Mouse (Mus musculus) intestine, embryonic 15.5 days (tissue): ENCODE results near the gene Kcnn3. TPM values are rescaled to one million over a fixed set of nuclear protein-coding genes. Genes with fewer than 3 reads are reported as not detected.

Experiments
- ATAC-seq: fragments of 200-750 bp; cut with Nextera tagmentation; 2 replicates; pipeline ENCODE4 v1.8.0; 2017; ENCODE audit warnings: moderate TSS enrichment, moderate library complexity
- H3K27ac ChIP-seq: fragments of 300-500 bp; sonication (generic); 2 replicates; pipeline ENCODE4 v1.5.1; 2015; ENCODE audit warnings: mild to moderate bottlenecking, inconsistent platforms
- H3K27me3 ChIP-seq: fragments of 300-500 bp; sonication (generic); replicated peaks from 2 replicates; pipeline ENCODE4 v1.6.1; 2015; ENCODE audit warnings: inconsistent platforms
- H3K36me3 ChIP-seq: fragments of 300-500 bp; sonication (generic); 2 replicates; pipeline ENCODE4 v1.6.1; 2015; ENCODE audit warnings: inconsistent platforms
- H3K4me1 ChIP-seq: fragments of 300-500 bp; sonication (generic); replicated peaks from 2 replicates; pipeline ENCODE4 v1.6.1; 2015; ENCODE audit warnings: inconsistent platforms
- H3K4me2 ChIP-seq: fragments of 300-500 bp; sonication (generic); replicated peaks from 2 replicates; pipeline ENCODE4 v1.6.1; 2015; ENCODE audit warnings: mild to moderate bottlenecking, inconsistent platforms
- H3K4me3 ChIP-seq: fragments of 300-500 bp; sonication (generic); replicated peaks from 2 replicates; pipeline ENCODE4 v1.5.1; 2015; ENCODE audit warnings: inconsistent platforms
- H3K9ac ChIP-seq: fragments of 300-500 bp; sonication (generic); 2 replicates; pipeline ENCODE4 v1.6.1; 2015; ENCODE audit warnings: inconsistent platforms
- H3K9me3 ChIP-seq: fragments of 300-500 bp; sonication (generic); 2 replicates; pipeline ENCODE4 v1.6.1; 2016; ENCODE audit warnings: inconsistent platforms
- WGBS: fragments of 180-500 bp; shearing (Covaris S2); methylation state at CpG from one replicate; pipeline ENCODE4 v1.1.7; 2015; 5-methylcytosine and 5-hydroxymethylcytosine counted together
- polyA plus RNA-seq: library from polyadenylated mRNA; unstranded; fragments of >200 nt; fragmentation: Nextera tagmentation; extraction: Ambion mirVana; gene quantifications from 2 replicates; pipeline ENCODE4 v1.2.1, GENCODE M21; 2015

Kcnn3 gene
- polyA plus RNA-seq: 4.4 and 4.6 TPM in 2 replicates

GRCm38 (mm10) chr3:89519894-89520293 lies at the start of gene Kcnn3:
Kcnn3 (plus strand) TSS chr3:89520164.
- WGBS: under 1% methylated on average over 15 of the region's 15 CpGs
- H3K27ac ChIP-seq: peak within 1 kb of the TSS; percentile 19; the same call in 1 of the 2 replicates

GRCm38 (mm10) chr3:89472280-89472679 lies 47.7 kb upstream of the Kcnn3 start:
- Histone ChIP-seq H3K9me3 (no peaks in the 10 kb centered on the region), H3K27ac (no peak overlapping the region), H3K36me3 (no peaks in the 10 kb centered on the region), H3K27me3 (no peaks in the 10 kb centered on the region), H3K4me2 (no peak overlapping the region), H3K9ac (no peak overlapping the region), H3K4me1 (no peaks in the 10 kb centered on the region), H3K4me3 (no peak overlapping the region)
- no peak for ATAC-seq
- WGBS: 72% methylated on average over 7 of the region's 7 CpGs

More at GRCm38 (mm10) chr3:89519894-89520293, at the start of gene Kcnn3:
- Histone ChIP-seq H3K4me3 (peak within 1 kb of the TSS; percentile 42), H3K4me2 (peak within 1 kb of the TSS; percentile 91), H3K4me1 (peaks cover 23% of the 10 kb centered on the region), H3K9me3 (no peaks in the 10 kb centered on the region), H3K9ac (peak within 1 kb of the TSS; percentile 40), H3K36me3 (no peaks in the 10 kb centered on the region), H3K27me3 (peaks cover 8% of the 10 kb centered on the region; the same call in 1 of the 2 replicates)
- ATAC-seq: peak; percentile 94

DNA sequence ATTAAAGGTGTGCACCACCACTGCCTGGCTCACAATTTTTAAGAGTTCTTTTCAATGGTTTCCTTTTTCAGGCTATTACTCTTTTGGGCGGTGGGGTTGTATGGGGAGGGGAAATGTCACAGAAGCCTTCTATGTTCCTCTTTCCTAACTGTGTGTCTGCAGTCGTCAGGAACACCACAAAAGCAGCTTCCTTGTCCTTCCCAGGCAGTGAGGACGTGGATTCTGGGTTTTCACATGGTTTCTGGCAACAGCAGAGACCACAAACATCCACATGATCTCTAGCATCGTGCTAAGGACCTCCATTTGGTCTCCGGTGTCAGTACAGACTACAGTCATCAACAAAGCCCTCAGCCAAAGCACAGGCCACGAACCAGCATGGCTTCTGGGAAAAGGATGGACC lies 46.1 kb upstream of the Kcnn3 start:
- H3K36me3 ChIP-seq: no peaks in the 10 kb centered on the region
- no peak for ATAC-seq
- WGBS: 81% methylated on average over 6 of the region's 6 CpGs

DNA sequence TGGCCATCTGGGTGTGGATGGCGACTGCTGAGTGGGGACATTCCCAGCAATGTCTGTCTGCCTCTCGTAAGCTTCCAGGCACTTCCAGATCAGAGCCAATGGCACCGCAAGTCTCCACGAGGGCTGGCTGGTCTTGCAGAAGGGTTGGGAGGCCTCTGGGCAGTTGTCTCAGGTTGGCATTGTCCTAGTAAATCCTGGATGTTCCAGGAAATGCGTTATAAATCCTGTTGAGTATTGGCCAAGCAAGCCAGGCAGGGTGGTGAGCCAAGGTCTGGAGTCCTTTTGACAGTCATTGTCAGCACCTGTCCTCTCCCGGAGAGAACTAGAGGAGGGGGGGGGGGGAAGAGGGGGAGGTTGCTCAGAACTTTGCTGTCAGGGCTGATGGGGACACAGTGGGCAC lies 40.9 kb upstream of the Kcnn3 start:
- H3K4me3 ChIP-seq: no peak overlapping the region
- no peak for ATAC-seq
- H3K36me3 ChIP-seq: no peaks in the 10 kb centered on the region
- no peaks in the 10 kb centered on the region for H3K9me3 ChIP-seq
- no peaks in the 10 kb centered on the region for H3K27me3 ChIP-seq
- H3K27ac ChIP-seq: no peak overlapping the region
- H3K4me1 ChIP-seq: no peaks in the 10 kb centered on the region
- H3K4me2 ChIP-seq: no peak overlapping the region
- H3K9ac ChIP-seq: no peak overlapping the region
- 68% methylated on average over 6 of the region's 6 CpGs for WGBS

More for the DNA sequence above, 46.1 kb upstream of the Kcnn3 start:
- Histone ChIP-seq H3K9ac (no peak overlapping the region), H3K27me3 (no peaks in the 10 kb centered on the region), H3K9me3 (no peaks in the 10 kb centered on the region), H3K27ac (no peak overlapping the region), H3K4me2 (no peak overlapping the region), H3K4me3 (no peak overlapping the region), H3K4me1 (no peaks in the 10 kb centered on the region)

GRCm38 (mm10) chr3:89481488-89481887 lies 38.5 kb upstream of the Kcnn3 start:
- no peaks in the 10 kb centered on the region for H3K9me3 ChIP-seq
- no peak overlapping the region for H3K4me3 ChIP-seq
- WGBS: 43% methylated on average over 2 of the region's 2 CpGs
- ATAC-seq: no peak
- no peaks in the 10 kb centered on the region for H3K36me3 ChIP-seq
- H3K4me2 ChIP-seq: no peak overlapping the region
- no peak overlapping the region for H3K9ac ChIP-seq
- H3K27me3 ChIP-seq: no peaks in the 10 kb centered on the region
- H3K4me1 ChIP-seq: no peaks in the 10 kb centered on the region
- H3K27ac ChIP-seq: no peak overlapping the region

DNA sequence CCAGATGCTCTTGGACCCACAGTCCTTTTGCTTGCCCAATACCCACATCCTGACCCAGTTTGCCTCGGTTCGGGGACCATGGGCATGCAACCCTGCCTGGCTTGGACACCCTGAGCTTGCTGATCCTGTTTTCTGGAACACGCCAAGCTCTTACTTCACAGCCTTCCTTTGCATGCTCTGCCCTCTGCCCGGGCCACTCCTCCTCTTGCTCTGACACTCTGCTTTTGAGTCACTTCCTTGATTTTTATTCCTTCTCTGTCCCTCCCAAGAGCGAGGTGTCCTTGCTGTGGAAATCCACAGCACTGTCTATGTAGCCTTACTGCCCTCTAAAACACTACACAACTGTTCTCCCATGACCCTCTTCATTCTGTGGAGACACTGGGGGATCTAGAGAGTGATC lies 37.7 kb upstream of the Kcnn3 start:
- Histone ChIP-seq H3K9me3 (no peaks in the 10 kb centered on the region), H3K4me1 (no peaks in the 10 kb centered on the region), H3K9ac (no peak overlapping the region), H3K4me3 (no peak overlapping the region), H3K36me3 (no peaks in the 10 kb centered on the region), H3K27ac (no peak overlapping the region), H3K4me2 (no peak overlapping the region), H3K27me3 (no peaks in the 10 kb centered on the region)
- no peak; the same call in 1 of the 2 replicates for ATAC-seq
- 76% methylated on average over 5 of the region's 5 CpGs for WGBS

DNA sequence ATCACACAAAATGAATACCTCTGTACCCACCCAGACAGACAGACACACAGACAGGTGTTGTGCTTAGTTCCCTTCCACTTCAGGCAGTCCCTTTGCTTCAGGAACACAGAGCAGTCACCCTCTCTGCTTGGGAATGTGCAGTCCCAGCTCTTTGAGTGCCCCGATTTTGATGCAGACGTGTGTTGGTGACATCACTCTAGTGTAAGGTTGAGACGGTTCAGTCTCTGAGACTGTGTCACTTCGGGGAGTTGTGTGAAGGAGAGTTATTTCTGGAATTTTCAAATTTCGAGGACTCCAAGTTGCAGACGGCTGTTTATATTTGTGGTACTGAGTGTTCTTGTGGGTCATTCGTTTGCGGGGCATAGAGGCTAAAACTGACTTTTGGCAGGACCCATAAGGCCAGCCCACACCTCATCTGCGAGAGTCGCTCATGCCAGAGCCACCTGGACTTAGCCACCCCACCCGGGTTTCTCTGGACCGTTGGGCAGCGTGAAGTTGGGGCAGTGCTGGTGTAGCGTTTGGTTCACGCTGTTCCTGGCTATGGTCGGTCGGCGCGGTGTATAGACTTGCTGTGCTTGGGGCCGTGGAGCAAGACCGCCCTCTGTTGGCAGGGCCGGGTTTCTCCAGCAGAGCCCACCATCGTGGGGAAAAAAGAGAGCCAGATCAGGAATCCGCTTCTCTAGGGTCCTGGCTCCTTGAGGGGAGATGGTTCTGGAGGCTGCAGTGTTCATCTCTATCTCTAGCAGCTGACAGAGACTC lies 35.0 kb upstream of the Kcnn3 start:
- H3K9ac ChIP-seq: no peak overlapping the region
- 17% methylated on average over 24 of the region's 24 CpGs for WGBS
- no peaks in the 10 kb centered on the region for H3K36me3 ChIP-seq
- H3K4me2 ChIP-seq: peak overlapping the region; percentile 47
- no peaks in the 10 kb centered on the region for H3K27me3 ChIP-seq
- H3K27ac ChIP-seq: no peak overlapping the region
- no peaks in the 10 kb centered on the region for H3K9me3 ChIP-seq
- H3K4me3 ChIP-seq: no peak overlapping the region
- peak; percentile 90 for ATAC-seq
- H3K4me1 ChIP-seq: no peaks in the 10 kb centered on the region

GRCm38 (mm10) chr3:89486111-89486510 lies 33.9 kb upstream of the Kcnn3 start:
- no peaks in the 10 kb centered on the region for H3K27me3 ChIP-seq
- 87% methylated on average over 8 of the region's 8 CpGs for WGBS
- no peak overlapping the region for H3K9ac ChIP-seq
- H3K4me2 ChIP-seq: no peak overlapping the region
- H3K27ac ChIP-seq: no peak overlapping the region
- H3K4me3 ChIP-seq: no peak overlapping the region
- H3K4me1 ChIP-seq: no peaks in the 10 kb centered on the region
- no peak for ATAC-seq
- no peaks in the 10 kb centered on the region for H3K36me3 ChIP-seq
- no peaks in the 10 kb centered on the region for H3K9me3 ChIP-seq

DNA sequence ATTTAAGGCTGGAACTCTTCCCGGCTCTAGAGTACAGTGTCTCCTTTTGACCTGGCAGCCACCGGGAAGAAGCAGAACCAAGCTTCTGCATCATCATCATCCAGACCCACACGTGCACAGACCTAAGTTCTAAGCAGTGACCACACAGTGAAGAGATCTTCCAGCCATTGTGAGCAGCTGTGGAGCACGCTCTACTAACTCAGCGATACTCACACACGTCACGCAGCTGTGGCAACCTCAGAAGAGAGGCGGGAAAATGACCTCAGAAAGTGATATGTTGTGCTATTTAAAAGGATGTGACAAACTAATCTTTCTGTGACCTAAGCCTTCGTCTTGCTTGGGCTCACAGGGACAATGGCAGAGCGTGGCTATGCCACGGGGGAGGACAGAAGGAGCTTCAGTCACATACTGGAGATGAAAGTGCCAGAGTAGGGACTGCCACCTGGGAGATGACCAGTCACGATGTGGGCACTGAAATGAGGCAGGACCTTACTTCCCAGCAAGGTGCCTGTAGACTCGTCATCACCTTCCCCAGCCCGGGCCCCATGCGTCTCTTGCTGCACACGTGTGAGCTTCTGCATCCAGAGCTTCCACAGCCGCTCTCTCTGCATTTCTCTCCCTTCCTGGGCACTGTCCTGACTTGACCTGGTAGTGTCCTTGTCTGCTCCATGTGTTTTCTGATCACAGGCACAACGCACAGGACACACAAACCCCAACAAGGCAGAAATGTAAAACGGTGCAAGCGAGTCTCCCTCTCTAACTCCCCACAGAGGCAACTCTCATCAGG lies 32.9 kb upstream of the Kcnn3 start:
- Histone ChIP-seq H3K9ac (no peak overlapping the region), H3K4me3 (no peak overlapping the region), H3K36me3 (no peaks in the 10 kb centered on the region), H3K4me1 (no peaks in the 10 kb centered on the region), H3K27ac (no peak overlapping the region), H3K9me3 (no peaks in the 10 kb centered on the region), H3K27me3 (no peaks in the 10 kb centered on the region), H3K4me2 (no peak overlapping the region)
- no peak for ATAC-seq
- 63% methylated on average over 20 of the region's 20 CpGs for WGBS

GRCm38 (mm10) chr3:89490790-89491189 lies 29.2 kb upstream of the Kcnn3 start:
- 89% methylated on average over 3 of the region's 3 CpGs for WGBS
- H3K4me1 ChIP-seq: no peaks in the 10 kb centered on the region
- no peak overlapping the region for H3K27ac ChIP-seq
- no peaks in the 10 kb centered on the region for H3K36me3 ChIP-seq
- H3K9me3 ChIP-seq: no peaks in the 10 kb centered on the region
- no peaks in the 10 kb centered on the region for H3K27me3 ChIP-seq
- no peak overlapping the region for H3K4me2 ChIP-seq
- no peak for ATAC-seq
- no peak overlapping the region for H3K4me3 ChIP-seq
- H3K9ac ChIP-seq: no peak overlapping the region

DNA sequence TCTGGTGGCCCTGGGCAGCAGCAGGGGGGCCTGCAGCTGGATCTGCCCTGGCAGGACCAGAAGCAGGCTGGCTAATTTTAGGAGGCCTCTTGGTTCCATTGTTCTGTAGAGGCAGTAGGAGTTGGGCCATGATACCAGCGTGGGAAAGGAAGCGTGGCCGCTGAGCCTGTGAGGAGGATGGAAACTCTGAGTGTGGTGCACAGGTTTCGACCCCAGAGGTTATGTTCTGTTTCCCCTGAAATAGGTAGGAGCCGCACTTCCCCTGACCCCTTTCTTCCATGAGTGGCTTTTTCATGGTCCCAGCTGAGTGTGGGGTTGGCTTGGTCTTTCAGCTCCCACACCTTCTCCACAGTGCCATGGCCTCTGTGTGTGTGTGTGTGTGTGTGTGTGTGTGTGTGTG lies 28.4 kb upstream of the Kcnn3 start:
- WGBS: 90% methylated on average over 5 of the region's 5 CpGs
- Histone ChIP-seq H3K36me3 (no peaks in the 10 kb centered on the region), H3K9ac (no peak overlapping the region), H3K4me2 (no peak overlapping the region), H3K27me3 (no peaks in the 10 kb centered on the region), H3K27ac (no peak overlapping the region), H3K4me1 (no peaks in the 10 kb centered on the region), H3K9me3 (no peaks in the 10 kb centered on the region), H3K4me3 (no peak overlapping the region)
- ATAC-seq: no peak

DNA sequence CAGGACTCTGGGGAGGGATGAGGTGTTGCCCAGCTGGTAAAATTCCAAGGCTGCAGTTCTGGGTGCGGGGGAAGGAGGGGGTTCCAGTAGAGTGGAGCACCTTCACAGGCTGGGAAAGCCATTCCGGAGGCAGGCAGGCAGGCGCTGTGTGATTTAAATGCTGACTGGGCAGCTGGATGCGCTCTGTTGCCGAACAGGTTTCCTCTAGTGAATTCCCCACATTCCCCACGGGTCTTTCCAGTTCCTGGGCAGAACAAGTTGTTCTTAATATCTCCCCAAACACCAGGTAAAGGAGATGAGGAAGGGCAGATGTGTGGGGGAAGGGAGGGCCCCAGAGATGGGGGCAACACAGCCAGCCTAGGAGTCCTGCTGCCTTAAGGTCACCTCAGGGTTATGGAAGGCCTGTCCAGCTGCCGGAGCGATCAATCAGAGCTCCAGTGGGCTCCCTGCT lies 27.2 kb upstream of the Kcnn3 start:
- H3K4me1 ChIP-seq: no peaks in the 10 kb centered on the region
- WGBS: 30% methylated on average over 8 of the region's 8 CpGs
- no peak overlapping the region for H3K27ac ChIP-seq
- no peaks in the 10 kb centered on the region for H3K36me3 ChIP-seq
- H3K9me3 ChIP-seq: no peaks in the 10 kb centered on the region
- no peak overlapping the region for H3K4me2 ChIP-seq
- H3K9ac ChIP-seq: no peak overlapping the region
- ATAC-seq: no peak
- H3K4me3 ChIP-seq: no peak overlapping the region
- no peaks in the 10 kb centered on the region for H3K27me3 ChIP-seq
